Mouse (Mus musculus): ENCODE measurements at regions not wholly inside any gene's neighbourhood (a gene's known extent, or its start where the extent isn't known, plus 50 kb on each side); places are given as distances from the start of the nearest gene placed in this dataset.

DNA sequence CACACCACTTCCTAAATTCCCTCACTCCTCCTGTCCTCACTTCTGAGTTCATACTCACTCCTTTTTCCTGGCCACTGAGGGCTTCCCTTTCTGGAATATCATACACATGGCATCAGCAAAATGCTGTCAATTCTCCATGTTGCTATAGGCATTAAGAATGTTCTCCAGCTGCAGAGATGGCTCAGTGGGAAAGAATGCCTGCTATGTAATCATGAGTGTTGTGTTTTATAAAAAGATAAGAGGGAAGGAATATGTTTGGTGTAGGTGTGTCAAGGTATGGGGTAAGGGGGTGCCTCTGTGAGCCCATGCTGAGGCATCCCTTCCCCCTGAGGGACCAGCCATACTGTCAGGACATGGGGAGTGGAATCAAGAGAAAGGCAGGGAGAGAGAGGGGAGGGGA lies 207.6 kb downstream of the Phlda1 start:
- TF ChIP-seq CTCF (IDR thresholded peaks at IDR 0.05) (no peak), EP300 (IDR thresholded peaks at IDR 0.05) (peak; percentile 79)

Data from lung, postnatal 0 days (tissue).